9 mouse cellular contexts compared by ENCODE assay signal in the genomic region with DNA sequence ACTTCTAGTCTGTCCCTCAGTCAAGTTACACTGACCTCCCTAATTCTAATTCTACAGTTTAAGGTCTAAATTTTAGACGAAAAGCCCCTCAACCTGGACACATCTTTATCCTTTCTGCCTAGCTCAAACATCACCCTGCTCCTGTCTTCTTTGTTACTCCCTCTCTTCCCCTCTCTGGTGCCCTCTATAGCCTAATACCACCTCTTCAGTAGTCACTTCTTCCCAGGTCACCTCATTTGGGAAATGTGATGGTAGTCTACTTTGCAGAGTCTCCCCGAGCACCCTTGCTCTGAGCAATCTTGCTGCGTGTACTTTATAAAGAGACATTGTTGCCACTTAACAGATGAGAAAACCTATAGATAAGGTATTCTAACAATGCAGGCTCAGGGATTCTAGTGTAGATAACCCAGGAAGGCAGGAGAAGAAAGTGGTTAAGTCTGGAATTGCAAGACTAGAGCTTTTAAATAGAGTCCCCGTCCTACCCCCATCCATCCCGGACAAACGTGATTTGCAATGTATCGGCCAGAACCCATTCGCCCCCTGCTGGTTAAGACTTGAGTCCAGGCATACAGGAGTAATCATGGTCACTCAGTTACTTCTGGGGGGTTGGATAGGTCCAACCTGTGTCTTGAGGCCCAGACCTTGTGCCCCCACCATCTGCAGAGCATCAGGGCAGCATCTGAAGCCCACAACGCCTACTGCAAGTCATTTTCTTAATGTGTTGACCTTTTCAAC. TPM values are rescaled to one million over a fixed set of nuclear protein-coding genes. Genes with fewer than 3 reads are reported as not detected.
A peak's percentile ranks its signal among the peaks of the same experiment; 100 is the strongest.
DNase-seq lines count a peak whose midpoint lies in the region; ATAC-seq and TF ChIP-seq lines count a peak whose summit lies in the region.
"Had no signal": no experiment of that assay in that cellular context is flagged by ENCODE, and none has a peak within 500 bp of the region (broad histone marks: within the 10 kb centered on the region; RNA-seq: fewer than 3 reads in every experiment).

No protein-coding gene starts in this region.

- 28% methylated on average over 9 of the region's 9 CpGs for WGBS in forebrain, postnatal 0 days
- WGBS in forebrain, embryonic 13.5 days = 39% methylated on average over 9 of the region's 9 CpGs
- 24% methylated on average over 9 of the region's 9 CpGs for WGBS in kidney, adult 2 months
- WGBS in lung, postnatal 0 days = 24% methylated on average over 9 of the region's 9 CpGs

- no peak for TF ChIP-seq POLR2A in kidney, adult 2 months (IDR thresholded peaks at IDR 0.05; ENCODE audit: low read depth, low read length)

- TF ChIP-seq CTCF in forebrain, postnatal 0 days (IDR thresholded peaks at IDR 0.05; ENCODE audit: low read depth) = peak; percentile 72
- TF ChIP-seq CTCF in C2C12 (IDR thresholded peaks at IDR 0.05; ENCODE audit: control insufficient read depth, insufficient read depth, insufficient read length) = peak; percentile 44
- TF ChIP-seq CTCF in kidney, adult 2 months (conservative IDR thresholded peaks at IDR 0.05; ENCODE audit: insufficient read depth, insufficient read length, low read depth, low read length) = peak; percentile 87
- peak; percentile 91 for TF ChIP-seq CTCF in lung, postnatal 0 days (IDR thresholded peaks at IDR 0.05)

- no peaks in the 10 kb centered on the region for H3K79me3 ChIP-seq in C2C12 (ENCODE audit: low read depth)

- H3K9me3 ChIP-seq in forebrain, postnatal 0 days (ENCODE audit: low read length) = no peaks in the 10 kb centered on the region
- no peaks in the 10 kb centered on the region for H3K9me3 ChIP-seq in forebrain, embryonic 13.5 days (replicated peaks)
- H3K9me3 ChIP-seq in lung, postnatal 0 days (ENCODE audit: low read length) = no peaks in the 10 kb centered on the region

- no peak overlapping the region for H3K27ac ChIP-seq in forebrain, postnatal 0 days (ENCODE audit: low read depth, low read length)
- no peak overlapping the region for H3K27ac ChIP-seq in forebrain, embryonic 13.5 days
- no peak overlapping the region for H3K27ac ChIP-seq in kidney, adult 2 months (ENCODE audit: insufficient read depth, low read depth, low read length)
- H3K27ac ChIP-seq in lung, postnatal 0 days (ENCODE audit: low read length) = no peak overlapping the region

- H3K27me3 ChIP-seq in forebrain, postnatal 0 days (ENCODE audit: insufficient read depth, low read length) = no peaks in the 10 kb centered on the region
- H3K27me3 ChIP-seq in forebrain, embryonic 13.5 days = no peaks in the 10 kb centered on the region
- H3K27me3 ChIP-seq in C2C12 (ENCODE audit: control insufficient read depth, insufficient read depth, insufficient read length) = no peaks in the 10 kb centered on the region
- H3K27me3 ChIP-seq in kidney, adult 2 months (replicated peaks; ENCODE audit: control insufficient read depth, insufficient read depth, low read length) = no peaks in the 10 kb centered on the region
- no peaks in the 10 kb centered on the region for H3K27me3 ChIP-seq in lung, postnatal 0 days (replicated peaks; ENCODE audit: insufficient read depth, low read length)

- peak; percentile 61 for DNase-seq in forebrain, postnatal 0 days
- peak; percentile 59 to 74 for DNase-seq in adrenal gland, postnatal 36 days
- peak; percentile 46 to 76 for DNase-seq in gastrocnemius, postnatal 4 days (ENCODE audit: low spot score in 2 of 2)
- DNase-seq in kidney, adult 2 months = peak; percentile 85
- DNase-seq in lung, postnatal 0 days (ENCODE audit: low spot score) = peak; percentile 88
- DNase-seq in spleen, postnatal 4 days (ENCODE audit: low spot score in 2 of 2) = peak; percentile 61 to 80

- ATAC-seq in forebrain, postnatal 0 days = peak; percentile 56
- no peak; the same call in 1 of the 2 replicates for ATAC-seq in forebrain, embryonic 13.5 days
- peak; percentile 81 for ATAC-seq in lung, postnatal 0 days

- TF ChIP-seq EP300 in lung, postnatal 0 days (IDR thresholded peaks at IDR 0.05) = no peak

- no peaks in the 10 kb centered on the region for H3K36me3 ChIP-seq in forebrain, postnatal 0 days (ENCODE audit: insufficient read depth)
- no peaks in the 10 kb centered on the region for H3K36me3 ChIP-seq in forebrain, embryonic 13.5 days (ENCODE audit: poor library complexity, severe bottlenecking)
- H3K36me3 ChIP-seq in C2C12 (ENCODE audit: control insufficient read depth, insufficient read depth) = no peaks in the 10 kb centered on the region
- H3K36me3 ChIP-seq in kidney, adult 2 months (ENCODE audit: control insufficient read depth, insufficient read depth, low read length) = no peaks in the 10 kb centered on the region
- no peaks in the 10 kb centered on the region for H3K36me3 ChIP-seq in lung, postnatal 0 days (ENCODE audit: insufficient read depth, low read length)

- H3K4me2 ChIP-seq in forebrain, postnatal 0 days (ENCODE audit: low read depth) = no peak overlapping the region
- H3K4me2 ChIP-seq in forebrain, embryonic 13.5 days = no peak overlapping the region
- H3K4me2 ChIP-seq in lung, postnatal 0 days (replicated peaks; ENCODE audit: low read depth, low read length) = no peak overlapping the region

- no peak overlapping the region for H3K4me3 ChIP-seq in forebrain, postnatal 0 days (ENCODE audit: low read depth, low read length)
- no peak overlapping the region for H3K4me3 ChIP-seq in forebrain, embryonic 13.5 days
- H3K4me3 ChIP-seq in C2C12 (ENCODE audit: insufficient read depth, poor library complexity, severe bottlenecking) = no peak overlapping the region
- H3K4me3 ChIP-seq in kidney, adult 2 months (ENCODE audit: insufficient read depth, low read depth, low read length) = no peak overlapping the region
- H3K4me3 ChIP-seq in lung, postnatal 0 days (ENCODE audit: low read depth, low read length) = no peak overlapping the region

- H3ac ChIP-seq in C2C12 (ENCODE audit: control insufficient read depth, insufficient read length, low read depth) = no peak overlapping the region

- no peaks in the 10 kb centered on the region for H3K79me2 ChIP-seq in C2C12 (ENCODE audit: control insufficient read depth, insufficient read depth)

- H3K4me1 ChIP-seq in forebrain, postnatal 0 days (ENCODE audit: insufficient read depth) = no peaks in the 10 kb centered on the region
- H3K4me1 ChIP-seq in forebrain, embryonic 13.5 days = peaks cover 7% of the 10 kb centered on the region
- no peaks in the 10 kb centered on the region for H3K4me1 ChIP-seq in kidney, adult 2 months (ENCODE audit: control insufficient read depth, insufficient read depth, low read length)
- no peaks in the 10 kb centered on the region for H3K4me1 ChIP-seq in lung, postnatal 0 days (ENCODE audit: insufficient read depth, low read depth, low read length)

- H3K9ac ChIP-seq in forebrain, postnatal 0 days = no peak overlapping the region
- no peak overlapping the region for H3K9ac ChIP-seq in forebrain, embryonic 13.5 days
- H3K9ac ChIP-seq in lung, postnatal 0 days (replicated peaks; ENCODE audit: low read depth) = no peak overlapping the region

TF ChIP-seq in C2C12, 6 proteins besides CTCF, POLR2A, EP300 and RAD21:
- no peak for TF ChIP-seq CEBPB (IDR thresholded peaks at IDR 0.05; ENCODE audit: low read depth)
- no peak for TF ChIP-seq USF1 (IDR thresholded peaks at IDR 0.05; ENCODE audit: low read depth)
- no peak for TF ChIP-seq MYOD1 (IDR thresholded peaks at IDR 0.05; ENCODE audit: control insufficient read depth, insufficient read length, low read depth)
- no peak for TF ChIP-seq MAX (IDR thresholded peaks at IDR 0.05)
- no peak for TF ChIP-seq MYOG (IDR thresholded peaks at IDR 0.05; ENCODE audit: control insufficient read depth, extremely low read depth, insufficient read length)
- TF ChIP-seq FOSL1 (IDR thresholded peaks at IDR 0.05; ENCODE audit: insufficient read depth, low read length, poor library complexity, severe bottlenecking) = no peak

RNA-seq across cellular contexts. Expression of a gene that starts 1.1 kb away (rescaled TPM):
- 0.23 TPM in 1 of 2 replicates, not detected in the other for total RNA-seq in forebrain, postnatal 0 days (2014; rRNA removed)
- polyA plus RNA-seq in forebrain, postnatal 0 days (2015; fragmentation: Nextera tagmentation; extraction: Ambion mirVana) = 1.1 and 1.5 TPM in 2 replicates
- 0.79 and 1.1 TPM in 2 replicates for polyA plus RNA-seq in forebrain, embryonic 13.5 days (2015; fragmentation: Nextera tagmentation; extraction: Ambion mirVana)
- polyA plus RNA-seq in C2C12 (2012; fragmentation: generic; extraction: Trizol) = not detected
- not detected for total RNA-seq in adrenal gland, postnatal 36 days (2021)
- not detected for total RNA-seq in gastrocnemius, postnatal 4 days (2021)
- polyA plus RNA-seq in kidney, adult 2 months (2012; rRNA removed) = 0.06 and 0.08 TPM in 2 replicates
- polyA plus RNA-seq in lung, postnatal 0 days (2015; fragmentation: Nextera tagmentation; extraction: Ambion mirVana) = 5.3 and 8.3 TPM in 2 replicates
- total RNA-seq: left cerebral cortex, postnatal 36 days had no signal

RNA-seq across cellular contexts. Expression of a gene that starts 22.5 kb away (rescaled TPM):
- 18.0 and 18.1 TPM in 2 replicates for total RNA-seq in forebrain, postnatal 0 days (2014; rRNA removed)
- polyA plus RNA-seq in forebrain, postnatal 0 days (2015; fragmentation: Nextera tagmentation; extraction: Ambion mirVana) = 21.2 and 22.2 TPM in 2 replicates
- polyA plus RNA-seq in forebrain, embryonic 13.5 days (2015; fragmentation: Nextera tagmentation; extraction: Ambion mirVana) = 10.9 and 11.0 TPM in 2 replicates
- 10.4 TPM for polyA plus RNA-seq in C2C12 (2012; fragmentation: generic; extraction: Trizol)
- total RNA-seq in adrenal gland, postnatal 36 days (2021) = 10 to 100 TPM; 27.0 to 48.7 TPM
- 10 to 100 TPM; 24.0 to 25.9 TPM for total RNA-seq in gastrocnemius, postnatal 4 days (2021)
- polyA plus RNA-seq in kidney, adult 2 months (2012; rRNA removed) = 9.9 and 12.7 TPM in 2 replicates
- 11.9 and 12.2 TPM in 2 replicates for polyA plus RNA-seq in lung, postnatal 0 days (2015; fragmentation: Nextera tagmentation; extraction: Ambion mirVana)

RNA-seq across cellular contexts. Expression of a gene that starts 30.9 kb away (rescaled TPM):
- 13.8 and 19.4 TPM in 2 replicates for total RNA-seq in forebrain, postnatal 0 days (2014; rRNA removed)
- 10.7 and 14.4 TPM in 2 replicates for polyA plus RNA-seq in forebrain, postnatal 0 days (2015; fragmentation: Nextera tagmentation; extraction: Ambion mirVana)
- polyA plus RNA-seq in forebrain, embryonic 13.5 days (2015; fragmentation: Nextera tagmentation; extraction: Ambion mirVana) = 10.6 and 10.8 TPM in 2 replicates
- polyA plus RNA-seq in C2C12 (2012; fragmentation: generic; extraction: Trizol) = 10.8 TPM
- 10 to 100 TPM in 1 of 2 experiments, 1 to 10 TPM in 1; 9.2 to 12.3 TPM for total RNA-seq in adrenal gland, postnatal 36 days (2021)
- 10 to 100 TPM; 46.2 to 53.8 TPM for total RNA-seq in gastrocnemius, postnatal 4 days (2021)
- 63.2 and 90.6 TPM in 2 replicates for polyA plus RNA-seq in kidney, adult 2 months (2012; rRNA removed)
- 54.7 and 55.2 TPM in 2 replicates for polyA plus RNA-seq in lung, postnatal 0 days (2015; fragmentation: Nextera tagmentation; extraction: Ambion mirVana)

RNA-seq across cellular contexts. Expression of a gene that starts 56.1 kb away (rescaled TPM):
- total RNA-seq in forebrain, postnatal 0 days (2014; rRNA removed) = 127 and 158 TPM in 2 replicates
- 84.6 and 91.7 TPM in 2 replicates for polyA plus RNA-seq in forebrain, postnatal 0 days (2015; fragmentation: Nextera tagmentation; extraction: Ambion mirVana)
- polyA plus RNA-seq in forebrain, embryonic 13.5 days (2015; fragmentation: Nextera tagmentation; extraction: Ambion mirVana) = 107 and 108 TPM in 2 replicates
- polyA plus RNA-seq in C2C12 (2012; fragmentation: generic; extraction: Trizol) = 15.3 TPM
- 10 to 100 TPM; 13.4 to 14.7 TPM for total RNA-seq in adrenal gland, postnatal 36 days (2021)
- 10 to 100 TPM; 26.0 to 31.7 TPM for total RNA-seq in gastrocnemius, postnatal 4 days (2021)
- polyA plus RNA-seq in kidney, adult 2 months (2012; rRNA removed) = 9.6 and 10.9 TPM in 2 replicates
- polyA plus RNA-seq in lung, postnatal 0 days (2015; fragmentation: Nextera tagmentation; extraction: Ambion mirVana) = 12.2 and 13.7 TPM in 2 replicates
